Comparison of ENCODE assay signal across 29 mouse cellular contexts in genomic region chr6:86317066-86317465, GRCm38 (mm10). TPM values are rescaled to one million over a fixed set of nuclear protein-coding genes. Genes with fewer than 3 reads are reported as not detected.
DNase-seq lines count a peak whose midpoint lies in the region; ATAC-seq and TF ChIP-seq lines count a peak whose summit lies in the region.
"Had no signal": no experiment of that assay in that cellular context is flagged by ENCODE, and none has a peak within 500 bp of the region (broad histone marks: within the 10 kb centered on the region; RNA-seq: fewer than 3 reads in every experiment).

No protein-coding gene starts in this region.

- no peaks in the 10 kb centered on the region for H3K27me3 ChIP-seq in heart, embryonic 11.5 days (ENCODE audit: control insufficient read depth, insufficient read depth, low read length)
- H3K27me3 ChIP-seq in liver, adult 2 months (ENCODE audit: control insufficient read depth, insufficient read depth, low read length): no peaks in the 10 kb centered on the region
- H3K27me3 ChIP-seq in liver, postnatal 0 days (ENCODE audit: insufficient read depth, low read length): no peaks in the 10 kb centered on the region
- H3K27me3 ChIP-seq in limb, embryonic 15.5 days: no peaks in the 10 kb centered on the region
- H3K27me3 ChIP-seq in midbrain, embryonic 11.5 days (ENCODE audit: control insufficient read depth, insufficient read depth, low read length): no peaks in the 10 kb centered on the region; the same call in 1 of the 2 replicates
- H3K27me3 ChIP-seq: embryonic facial prominence, embryonic 13.5 days; forebrain, embryonic 15.5 days; heart, embryonic 12.5 days; liver, embryonic 15.5 days; midbrain, embryonic 13.5 days; neural tube, embryonic 13.5 days had no signal

- H3K4me3 ChIP-seq in heart, embryonic 11.5 days (ENCODE audit: low read depth, low read length): no peak overlapping the region
- H3K4me3 ChIP-seq in liver, adult 2 months (ENCODE audit: insufficient read depth, low read depth, low read length): no peak overlapping the region
- H3K4me3 ChIP-seq in liver, postnatal 0 days (ENCODE audit: low read depth, low read length): no peak overlapping the region
- H3K4me3 ChIP-seq in limb, embryonic 15.5 days: no peak overlapping the region
- H3K4me3 ChIP-seq in midbrain, embryonic 11.5 days (ENCODE audit: low read depth, low read length): no peak overlapping the region
- H3K4me3 ChIP-seq: embryonic facial prominence, embryonic 13.5 days; forebrain, embryonic 15.5 days; heart, embryonic 12.5 days; layer of hippocampus, adult 2 months; left cerebral cortex, adult 2 months; liver, embryonic 15.5 days; megakaryocyte, embryonic 14.5 days; midbrain, embryonic 13.5 days; neural tube, embryonic 13.5 days had no signal

- 85% methylated on average over 1 of the region's 1 CpGs for whole genome bisulfite sequencing in heart, embryonic 11.5 days (ENCODE audit: insufficient replicate concordance)
- WGBS in liver, adult 2 months: 36% methylated on average over 1 of the region's 1 CpGs
- WGBS in liver, postnatal 0 days (ENCODE audit: insufficient replicate concordance): 38% methylated on average over 1 of the region's 1 CpGs
- WGBS in limb, embryonic 15.5 days: 35% methylated on average over 1 of the region's 1 CpGs
- WGBS in midbrain, embryonic 11.5 days: 75% methylated on average over 1 of the region's 1 CpGs

- no peaks in the 10 kb centered on the region for H3K36me3 ChIP-seq in heart, embryonic 11.5 days (ENCODE audit: control insufficient read depth, insufficient read depth, low read length)
- H3K36me3 ChIP-seq in liver, adult 2 months (ENCODE audit: control insufficient read depth, insufficient read depth, low read length): no peaks in the 10 kb centered on the region
- no peaks in the 10 kb centered on the region for H3K36me3 ChIP-seq in liver, postnatal 0 days (replicated peaks; ENCODE audit: insufficient read depth, low read length)
- no peaks in the 10 kb centered on the region for H3K36me3 ChIP-seq in limb, embryonic 15.5 days
- no peaks in the 10 kb centered on the region for H3K36me3 ChIP-seq in midbrain, embryonic 11.5 days (ENCODE audit: control insufficient read depth, insufficient read depth, low read length)
- H3K36me3 ChIP-seq: embryonic facial prominence, embryonic 13.5 days; forebrain, embryonic 15.5 days; heart, embryonic 12.5 days; liver, embryonic 15.5 days; midbrain, embryonic 13.5 days; neural tube, embryonic 13.5 days had no signal

- TF ChIP-seq CTCF in liver, adult 2 months (IDR thresholded peaks at IDR 0.05; ENCODE audit: low read depth, low read length): no peak
- no peak for TF ChIP-seq CTCF in liver, postnatal 0 days (IDR thresholded peaks at IDR 0.05; ENCODE audit: low read depth)

- no peak overlapping the region for H3K4me2 ChIP-seq in heart, embryonic 11.5 days
- no peak overlapping the region for H3K4me2 ChIP-seq in liver, postnatal 0 days (ENCODE audit: low read depth, low read length)
- no peak overlapping the region for H3K4me2 ChIP-seq in limb, embryonic 15.5 days
- no peak overlapping the region for H3K4me2 ChIP-seq in midbrain, embryonic 11.5 days
- H3K4me2 ChIP-seq: embryonic facial prominence, embryonic 13.5 days; forebrain, embryonic 15.5 days; heart, embryonic 12.5 days; hindbrain, embryonic 14.5 days; liver, embryonic 15.5 days; midbrain, embryonic 13.5 days; neural tube, embryonic 13.5 days had no signal

- peak; percentile 7 for DNase-seq in heart, postnatal 4 days
- DNase-seq in liver, adult 2 months (ENCODE audit: extremely low read depth, low read depth, low spot score): peak; percentile 6
- DNase-seq in liver, postnatal 0 days: no peak
- peak; percentile 14 to 27 for DNase-seq in adrenal gland, postnatal 36 days
- DNase-seq in midbrain, embryonic 11.5 days (ENCODE audit: low spot score, missing footprints): no peak
- DNase-seq: B cell, adult 2 months; cerebellum, adult 11-12 months; cerebellum, adult 9-11 months; embryo, embryonic 11 days; gastrocnemius, postnatal 25 days; heart, adult 18-20 months; kidney, adult 18-20 months; liver; lung, postnatal 36 days; thymus, postnatal 4 days had no signal

- H3K9me3 ChIP-seq in heart, embryonic 11.5 days (replicated peaks; ENCODE audit: control insufficient read depth, low read length): no peaks in the 10 kb centered on the region
- no peaks in the 10 kb centered on the region for H3K9me3 ChIP-seq in liver, postnatal 0 days (ENCODE audit: low read length)
- no peaks in the 10 kb centered on the region for H3K9me3 ChIP-seq in limb, embryonic 15.5 days
- no peaks in the 10 kb centered on the region for H3K9me3 ChIP-seq in midbrain, embryonic 11.5 days (ENCODE audit: control insufficient read depth, low read length)
- H3K9me3 ChIP-seq: embryonic facial prominence, embryonic 13.5 days; forebrain, embryonic 15.5 days; heart, embryonic 12.5 days; liver, embryonic 15.5 days; midbrain, embryonic 13.5 days had no signal

- ATAC-seq in heart, embryonic 11.5 days (replicated peaks; ENCODE audit: insufficient number of reproducible peaks, low FRiP score, low TSS enrichment): no peak
- no peak for ATAC-seq in liver, postnatal 0 days
- peak; percentile 69; the same call in 1 of the 2 replicates for ATAC-seq in limb, embryonic 15.5 days (ENCODE audit: insufficient number of reproducible peaks, low FRiP score, low TSS enrichment, low read depth)
- ATAC-seq in midbrain, embryonic 11.5 days (ENCODE audit: low FRiP score): no peak
- ATAC-seq: activated CD4-positive, CD25-positive, alpha-beta regulatory T cell, adult 4 months; forebrain, embryonic 15.5 days; midbrain, embryonic 13.5 days had no signal

- no peak overlapping the region for H3K9ac ChIP-seq in heart, embryonic 11.5 days (ENCODE audit: low read depth, low read length)
- H3K9ac ChIP-seq in liver, adult 2 months (ENCODE audit: low read depth, low read length): no peak overlapping the region
- H3K9ac ChIP-seq in liver, postnatal 0 days (replicated peaks): no peak overlapping the region
- no peak overlapping the region for H3K9ac ChIP-seq in limb, embryonic 15.5 days
- H3K9ac ChIP-seq in midbrain, embryonic 11.5 days (ENCODE audit: low read length): no peak overlapping the region
- H3K9ac ChIP-seq: embryonic facial prominence, embryonic 13.5 days; forebrain, embryonic 15.5 days; heart, embryonic 12.5 days; hindbrain, embryonic 14.5 days; liver, embryonic 15.5 days; midbrain, embryonic 13.5 days; neural tube, embryonic 13.5 days had no signal

- no peaks in the 10 kb centered on the region for H3K79me2 ChIP-seq in liver, adult 2 months (ENCODE audit: control insufficient read depth, insufficient read depth, low read length)

- H3K27ac ChIP-seq in heart, embryonic 11.5 days (ENCODE audit: low read depth, low read length): no peak overlapping the region
- no peak overlapping the region for H3K27ac ChIP-seq in liver, adult 2 months (replicated peaks; ENCODE audit: insufficient read depth, low read depth, low read length)
- no peak overlapping the region for H3K27ac ChIP-seq in liver, postnatal 0 days (ENCODE audit: low read depth)
- H3K27ac ChIP-seq in limb, embryonic 15.5 days: no peak overlapping the region; the same call in 1 of the 2 replicates
- no peak overlapping the region for H3K27ac ChIP-seq in midbrain, embryonic 11.5 days (ENCODE audit: low read depth, low read length)
- H3K27ac ChIP-seq: embryonic facial prominence, embryonic 13.5 days; forebrain, embryonic 15.5 days; hindbrain, embryonic 14.5 days; kidney, postnatal 0 days; layer of hippocampus, adult 2 months; left cerebral cortex, adult 2 months; liver, embryonic 15.5 days; midbrain, embryonic 13.5 days; neural tube, embryonic 13.5 days had no signal

- 0 out of 2 replicates have a peak, but pooled peaks cover 2% of the 10 kb centered on the region for H3K4me1 ChIP-seq in heart, embryonic 11.5 days (ENCODE audit: control insufficient read depth, insufficient read depth, low read length)
- no peaks in the 10 kb centered on the region for H3K4me1 ChIP-seq in liver, adult 2 months (ENCODE audit: control insufficient read depth, insufficient read depth, low read length)
- no peaks in the 10 kb centered on the region for H3K4me1 ChIP-seq in liver, postnatal 0 days (ENCODE audit: insufficient read depth)
- H3K4me1 ChIP-seq in limb, embryonic 15.5 days: peaks cover 15% of the 10 kb centered on the region
- no peaks in the 10 kb centered on the region for H3K4me1 ChIP-seq in midbrain, embryonic 11.5 days (ENCODE audit: control insufficient read depth, insufficient read depth, low read length)
- H3K4me1 ChIP-seq: embryonic facial prominence, embryonic 13.5 days; forebrain, embryonic 15.5 days; heart, embryonic 12.5 days; liver, embryonic 15.5 days; megakaryocyte, embryonic 14.5 days; midbrain, embryonic 13.5 days; neural tube, embryonic 13.5 days had no signal

- no peak for TF ChIP-seq POLR2A in liver, adult 2 months (IDR thresholded peaks at IDR 0.05; ENCODE audit: extremely low read depth, insufficient read depth, low read length)

- no peak for TF ChIP-seq EP300 in liver, postnatal 0 days (IDR thresholded peaks at IDR 0.05; ENCODE audit: low read depth)

RNA-seq across cellular contexts. Expression of gene Fam136a, which starts 48.4 kb away (rescaled TPM):
- total RNA-seq in heart, postnatal 4 days (2021): 10 to 100 TPM; 26.8 to 28.7 TPM
- 118 and 127 TPM in 2 replicates for polyA plus RNA-seq in heart, embryonic 11.5 days (2014; fragmentation: Nextera tagmentation; extraction: Ambion mirVana)
- 77.9 and 83.2 TPM in 2 replicates for total RNA-seq in liver, adult 2 months (2014; rRNA removed)
- polyA plus RNA-seq in liver, adult 2 months (2012; rRNA removed): 40.1 and 41.8 TPM in 2 replicates
- polyA plus RNA-seq in liver, postnatal 0 days (2015; fragmentation: Nextera tagmentation; extraction: Ambion mirVana): 69.8 and 74.1 TPM in 2 replicates
- 100 to 1,000 TPM in 1 of 2 experiments, 10 to 100 TPM in 1; 70.1 to 117 TPM for total RNA-seq in adrenal gland, postnatal 36 days (2021)
- polyA plus RNA-seq in limb, embryonic 15.5 days (2015; fragmentation: Nextera tagmentation; extraction: Ambion mirVana): 110 and 122 TPM in 2 replicates
- polyA plus RNA-seq in midbrain, embryonic 11.5 days (2014; fragmentation: Nextera tagmentation; extraction: Ambion mirVana): 147 and 152 TPM in 2 replicates

RNA-seq across cellular contexts. Expression of gene Snrpg, which starts 54.0 kb away (rescaled TPM):
- total RNA-seq in heart, postnatal 4 days (2021): 100 to 1,000 TPM; 108 to 113 TPM
- 389 and 393 TPM in 2 replicates for polyA plus RNA-seq in heart, embryonic 11.5 days (2014; fragmentation: Nextera tagmentation; extraction: Ambion mirVana)
- total RNA-seq in liver, adult 2 months (2014; rRNA removed): 12.6 and 18.5 TPM in 2 replicates
- 25.9 and 37.9 TPM in 2 replicates for polyA plus RNA-seq in liver, adult 2 months (2012; rRNA removed)
- polyA plus RNA-seq in liver, postnatal 0 days (2015; fragmentation: Nextera tagmentation; extraction: Ambion mirVana): 174 and 204 TPM in 2 replicates
- total RNA-seq in adrenal gland, postnatal 36 days (2021): 100 to 1,000 TPM; 202 to 467 TPM
- polyA plus RNA-seq in limb, embryonic 15.5 days (2015; fragmentation: Nextera tagmentation; extraction: Ambion mirVana): 385 and 490 TPM in 2 replicates
- polyA plus RNA-seq in midbrain, embryonic 11.5 days (2014; fragmentation: Nextera tagmentation; extraction: Ambion mirVana): 658 and 748 TPM in 2 replicates

Comparison
In these comparisons a context has a peak if more than half of its experiments do, and no peak if none do; other contexts are left out.
1. DNase-seq: peak in heart, postnatal 4 days (single experiment), liver, adult 2 months (single experiment) and adrenal gland, postnatal 36 days (2 of 2); none in liver, postnatal 0 days (single experiment) and midbrain, embryonic 11.5 days (single experiment).